Mouse (Mus musculus): ENCODE measurements around the gene Cltb.

Cltb gene

DNA sequence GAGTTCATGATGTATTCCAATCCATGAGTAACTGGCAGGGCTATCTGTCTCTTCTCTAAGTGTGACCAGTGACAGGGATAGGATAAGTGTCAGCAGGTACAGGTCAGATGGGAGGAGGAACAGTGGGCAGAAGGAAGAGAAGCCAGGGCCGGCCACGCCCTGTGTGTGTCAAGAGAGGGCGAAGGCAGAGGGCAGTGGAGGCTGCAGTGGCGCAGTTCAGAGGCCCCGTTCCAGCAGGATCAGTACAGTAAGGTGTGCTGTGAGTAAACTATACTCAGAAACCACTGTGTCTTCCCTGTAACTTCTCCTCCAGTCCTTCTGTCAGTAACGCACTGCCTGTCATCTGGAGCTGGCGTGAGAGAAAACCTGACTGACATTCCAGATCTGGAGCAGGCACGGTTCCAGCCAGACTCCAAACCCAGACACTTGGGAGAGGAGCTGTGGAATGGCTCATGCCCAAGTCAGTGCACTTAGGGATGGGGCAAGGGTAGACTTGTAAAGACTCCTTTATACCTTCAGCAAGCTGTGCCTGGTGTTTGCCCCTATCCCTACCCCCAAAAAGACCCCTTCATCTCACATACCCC lies 14.9 kb downstream of the Cltb start:
- peak in 1 of 2 experiments; percentile 28 for DNase-seq (ENCODE audit: low spot score in 2 of 2)

DNA sequence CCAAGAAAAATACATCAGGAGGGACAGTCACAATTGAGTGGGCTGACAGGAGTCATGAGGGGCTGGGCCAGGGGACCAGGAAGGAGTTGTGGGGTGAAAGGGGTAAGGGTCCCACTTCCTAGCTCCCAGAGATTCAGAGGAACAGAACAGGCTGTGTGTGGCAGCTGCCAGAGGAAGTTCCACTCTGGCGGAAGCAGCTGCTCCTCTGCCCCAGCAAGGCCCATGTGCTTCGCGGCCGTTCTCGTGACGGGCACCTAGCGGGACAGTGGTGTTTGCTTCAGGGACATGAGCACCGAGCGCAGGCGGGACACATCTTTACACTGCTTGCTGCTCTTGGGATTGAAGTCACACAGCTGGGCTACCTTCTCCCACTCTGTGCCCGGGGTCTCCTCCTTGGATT lies 17.5 kb downstream of the Cltb start:
- DNase-seq (ENCODE audit: low spot score in 2 of 2) = no peak

DNA sequence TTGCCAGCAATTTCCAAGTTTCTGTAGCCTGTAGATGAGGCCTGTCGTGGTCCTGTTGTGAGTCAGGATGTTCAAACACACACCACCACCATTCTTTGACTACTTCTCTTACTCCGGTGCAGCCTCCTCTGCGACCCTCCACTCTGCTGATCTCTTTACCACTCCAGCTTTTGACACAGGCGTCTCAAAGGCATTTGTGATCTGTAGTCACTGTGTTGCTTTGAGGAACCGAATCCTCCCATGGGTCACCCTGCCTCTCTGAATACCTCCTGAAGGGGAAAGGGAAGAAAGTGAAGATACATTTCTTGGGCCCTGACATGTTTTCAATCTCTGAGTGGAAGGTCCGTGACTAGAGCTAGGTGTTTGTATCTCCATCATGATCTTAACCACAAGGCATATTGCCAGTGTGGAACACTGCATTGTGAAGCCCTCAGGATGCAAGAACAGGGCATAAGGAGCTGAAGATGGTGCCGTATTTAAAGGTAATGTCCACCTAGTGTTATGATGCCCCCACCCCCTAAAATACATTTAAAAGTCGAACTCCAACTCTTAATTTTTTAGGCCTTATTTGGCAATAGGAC lies 19.3 kb downstream of the Cltb start:
- no peak for DNase-seq (ENCODE audit: low spot score in 2 of 2)

DNA sequence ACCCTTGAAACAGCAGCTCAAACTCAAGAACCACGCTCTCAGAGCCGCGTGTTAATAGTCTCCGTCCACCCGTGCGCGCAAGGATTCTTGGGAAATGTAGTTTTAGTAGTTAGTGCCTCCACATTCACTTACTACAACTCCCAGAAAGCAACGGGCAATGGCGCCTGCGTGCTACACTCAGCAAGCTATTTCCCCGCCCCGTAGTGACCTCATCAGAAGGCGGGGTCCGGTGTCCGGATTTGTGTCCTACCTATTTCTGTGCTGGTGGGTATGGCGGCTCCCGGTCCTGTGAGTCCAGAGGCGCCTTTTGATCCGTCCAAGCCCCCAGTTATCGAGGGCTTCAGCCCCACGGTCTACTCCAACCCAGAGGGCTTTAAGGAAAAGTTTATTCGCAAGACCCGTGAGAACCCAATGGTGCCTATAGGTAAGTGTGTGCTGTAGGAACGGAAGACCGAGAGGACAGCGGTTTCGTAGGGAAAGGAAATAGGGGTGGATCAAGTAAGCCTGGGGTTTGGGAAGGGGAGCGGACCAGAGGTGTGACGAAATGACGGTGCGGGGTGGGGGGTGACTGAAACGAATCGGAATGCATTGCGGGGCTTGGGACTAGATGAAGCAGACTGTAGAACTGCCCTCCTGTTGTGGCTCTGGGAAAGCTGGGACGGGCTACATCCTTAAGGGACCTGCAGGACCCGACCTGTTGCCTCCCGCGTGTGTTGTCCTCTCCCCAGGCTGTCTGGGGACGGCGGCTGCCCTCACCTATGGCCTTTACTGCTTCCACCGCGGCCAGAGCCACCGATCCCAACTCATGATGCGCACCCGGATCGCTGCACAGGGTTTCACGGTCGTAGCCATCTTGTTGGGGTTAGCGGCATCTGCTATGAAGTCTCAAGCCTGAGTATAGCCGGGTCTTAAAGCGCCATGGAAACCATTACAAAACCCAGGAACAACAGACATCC lies 20.9 kb downstream of the Cltb start, which contains the start of the genes Nop16 and Higd2a:
Gene Nop16 (minus strand): TSS at position 95 of the 956 bp plus-strand sequence.
Gene Higd2a (plus strand): TSS at position 212 of the 956 bp plus-strand sequence.
- DNase-seq (ENCODE audit: low spot score in 2 of 2) = peak; percentile 96 to 98

DNA sequence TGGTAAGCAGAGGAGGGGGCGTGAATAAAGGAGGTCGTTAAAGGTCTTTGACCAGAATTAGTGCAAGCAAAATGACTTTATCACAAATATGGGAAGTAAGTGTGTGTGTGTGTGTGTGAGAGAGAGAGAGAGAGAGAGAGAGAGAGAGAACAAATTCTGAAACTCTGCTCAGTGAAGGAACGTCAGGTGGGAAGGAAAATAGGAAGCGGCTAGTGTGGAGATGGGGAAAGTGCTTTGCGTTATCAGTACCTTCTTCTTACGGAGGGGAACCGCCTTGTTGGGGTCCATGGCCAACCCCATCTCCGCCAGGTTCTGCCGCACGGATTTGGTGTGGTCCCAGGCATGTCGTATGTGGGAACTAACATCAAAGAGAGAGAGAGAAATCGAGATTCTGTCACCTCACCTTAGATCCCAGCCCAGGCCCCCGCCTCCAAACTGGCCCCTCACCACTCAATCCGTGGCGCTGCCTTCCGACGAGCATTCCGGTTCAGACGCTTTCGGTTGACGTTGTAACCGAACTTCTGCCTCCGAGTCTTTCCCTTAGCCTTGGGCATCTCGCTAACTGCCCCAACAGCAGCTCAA lies 21.6 kb downstream of the Cltb start:
- DNase-seq (ENCODE audit: low spot score in 2 of 2) = no peak

DNA sequence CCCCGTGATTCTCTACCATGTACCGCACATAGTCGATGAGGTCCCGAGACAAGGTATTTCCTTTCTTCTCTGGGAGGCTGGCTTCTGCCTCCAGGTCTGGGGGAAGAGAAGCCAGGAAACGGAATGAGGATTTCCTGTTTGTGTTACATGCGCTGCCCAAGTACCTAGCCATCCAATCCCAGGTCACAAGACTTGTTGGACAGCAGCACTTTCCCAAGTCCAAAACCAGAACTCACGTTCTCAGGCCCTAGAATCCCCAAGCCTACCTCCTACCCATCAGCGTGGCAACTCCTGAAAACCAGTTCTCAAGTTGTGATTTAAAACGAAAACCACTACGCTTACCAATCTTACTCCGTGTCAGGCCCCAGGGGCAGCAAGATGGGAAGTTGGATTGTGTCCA lies 25.3 kb downstream of the Cltb start:
- no peak for DNase-seq (ENCODE audit: low spot score in 2 of 2)

DNA sequence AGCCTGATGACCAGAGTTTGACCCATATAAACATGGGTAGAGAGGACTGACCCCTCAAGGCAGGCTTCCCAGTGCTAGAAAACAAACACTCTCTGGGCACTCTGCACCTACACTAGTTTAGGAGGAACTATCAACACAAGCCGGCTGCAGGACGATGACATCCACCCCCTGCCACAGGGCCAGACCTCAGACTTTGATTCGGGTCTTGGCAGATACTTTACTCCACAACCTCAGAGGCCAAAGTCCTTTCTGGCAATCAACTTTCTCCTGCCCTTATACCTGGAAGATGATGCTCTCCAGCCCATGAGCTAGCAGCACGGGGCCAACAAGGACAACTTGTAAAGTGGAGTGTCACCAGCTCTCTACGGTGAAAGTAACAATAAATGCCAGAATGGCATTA lies 28.3 kb downstream of the Cltb start:
- no peak for DNase-seq (ENCODE audit: low spot score in 2 of 2)

DNA sequence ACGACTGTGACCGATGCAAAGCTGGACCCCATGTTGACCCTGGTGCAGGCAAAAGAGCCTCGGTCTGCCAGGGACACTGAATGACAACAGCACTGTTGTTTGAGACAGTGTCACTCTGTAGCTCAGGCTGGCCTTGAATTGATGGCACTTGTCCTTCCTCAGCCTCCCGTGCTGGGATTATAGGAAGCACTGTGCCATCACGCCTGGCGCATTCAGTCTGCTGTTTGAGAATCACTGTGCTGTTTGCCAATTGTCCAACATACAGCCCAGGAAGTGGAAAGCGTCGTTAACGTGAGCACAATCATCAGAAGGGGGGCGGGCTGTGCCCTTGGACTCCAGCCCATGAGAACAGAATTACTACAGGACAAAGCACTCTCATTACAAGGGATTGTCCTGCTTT lies 29.0 kb downstream of the Cltb start:
- DNase-seq (ENCODE audit: low spot score in 2 of 2) = no peak

DNA sequence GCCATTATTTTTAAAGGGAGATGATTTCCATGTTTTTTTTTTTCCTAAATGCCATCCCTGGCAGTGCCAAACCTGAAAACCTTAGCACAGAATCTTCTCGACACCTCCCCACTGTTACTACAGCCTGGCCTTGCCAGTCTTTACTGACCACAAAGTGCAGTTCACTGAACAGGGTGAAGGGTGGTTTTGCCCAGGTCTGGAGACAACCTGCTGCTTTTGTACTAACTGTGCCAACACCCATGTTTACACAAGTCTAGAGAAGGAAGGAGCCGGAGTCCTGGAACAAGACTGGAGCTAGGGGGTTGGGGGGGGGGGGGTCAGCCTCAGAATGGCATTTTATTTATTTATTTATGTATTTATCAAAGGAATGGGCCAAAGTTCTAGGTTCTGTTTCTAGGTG lies 29.8 kb downstream of the Cltb start:
- DNase-seq (ENCODE audit: low spot score in 2 of 2) = no peak

DNA sequence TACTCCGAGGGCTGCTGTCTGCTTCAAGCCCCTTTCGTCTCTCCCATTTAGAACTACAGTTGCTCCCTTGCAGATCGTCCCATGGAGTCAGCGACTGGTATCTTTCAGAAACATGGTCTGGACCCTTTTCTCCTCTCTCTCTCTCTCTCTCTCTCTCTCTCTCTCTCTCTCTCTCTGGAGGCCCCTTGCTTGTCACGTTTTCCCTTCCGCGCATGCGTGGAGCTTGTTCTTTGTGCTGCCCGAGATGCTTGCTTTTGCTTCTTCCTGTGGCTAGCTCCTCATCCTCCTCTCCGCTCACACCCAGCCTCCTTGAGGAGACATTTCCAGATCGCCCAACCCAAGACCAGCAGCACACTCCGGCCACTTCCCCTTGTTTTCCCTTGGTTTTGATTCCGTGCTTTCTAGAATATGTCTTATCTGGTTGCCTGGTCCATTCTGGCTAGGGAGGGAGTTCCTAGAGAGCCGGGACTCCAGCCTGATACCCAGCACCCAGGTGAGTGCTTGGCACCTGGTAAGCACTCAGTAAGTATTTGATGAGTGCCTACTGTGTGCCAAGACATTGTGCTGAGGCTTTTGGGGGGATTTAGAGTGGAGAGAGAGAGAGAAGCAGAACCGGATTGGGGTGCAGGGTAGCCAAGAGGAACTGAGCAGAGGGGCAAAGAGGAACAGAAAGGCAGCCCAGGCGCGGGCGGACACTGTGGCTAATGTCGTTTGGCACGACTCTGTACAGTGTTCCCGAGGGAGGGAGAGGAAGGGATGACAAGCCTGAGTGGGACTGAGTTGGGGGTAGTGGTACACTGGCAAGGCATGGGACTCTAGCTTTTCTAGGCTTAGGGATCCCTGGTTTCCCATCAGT lies 33.3 kb downstream of the Cltb start:
- peak; percentile 20 to 49 for DNase-seq (ENCODE audit: low spot score in 2 of 2)

DNA sequence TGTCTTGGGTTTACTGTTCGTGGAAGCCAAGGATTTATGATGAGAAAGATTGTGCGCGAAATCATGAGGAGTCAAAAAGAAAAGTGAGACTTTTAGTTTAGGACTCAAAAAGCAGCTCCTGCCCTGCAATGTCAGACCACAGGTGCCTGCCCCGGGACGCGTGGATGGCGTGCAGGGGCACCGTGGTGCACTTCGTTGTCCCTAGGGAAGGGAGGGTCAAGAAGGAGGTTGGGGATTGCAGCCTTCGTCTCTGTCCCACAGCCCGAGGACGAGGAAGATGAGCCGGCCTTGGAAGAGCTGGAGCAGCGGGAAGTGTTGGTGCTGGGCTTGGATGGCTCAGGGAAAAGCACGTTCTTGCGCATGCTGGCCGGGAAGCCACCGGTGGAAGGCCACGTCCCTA lies 35.7 kb downstream of the Cltb start:
- DNase-seq (ENCODE audit: low spot score in 2 of 2) = no peak

DNA sequence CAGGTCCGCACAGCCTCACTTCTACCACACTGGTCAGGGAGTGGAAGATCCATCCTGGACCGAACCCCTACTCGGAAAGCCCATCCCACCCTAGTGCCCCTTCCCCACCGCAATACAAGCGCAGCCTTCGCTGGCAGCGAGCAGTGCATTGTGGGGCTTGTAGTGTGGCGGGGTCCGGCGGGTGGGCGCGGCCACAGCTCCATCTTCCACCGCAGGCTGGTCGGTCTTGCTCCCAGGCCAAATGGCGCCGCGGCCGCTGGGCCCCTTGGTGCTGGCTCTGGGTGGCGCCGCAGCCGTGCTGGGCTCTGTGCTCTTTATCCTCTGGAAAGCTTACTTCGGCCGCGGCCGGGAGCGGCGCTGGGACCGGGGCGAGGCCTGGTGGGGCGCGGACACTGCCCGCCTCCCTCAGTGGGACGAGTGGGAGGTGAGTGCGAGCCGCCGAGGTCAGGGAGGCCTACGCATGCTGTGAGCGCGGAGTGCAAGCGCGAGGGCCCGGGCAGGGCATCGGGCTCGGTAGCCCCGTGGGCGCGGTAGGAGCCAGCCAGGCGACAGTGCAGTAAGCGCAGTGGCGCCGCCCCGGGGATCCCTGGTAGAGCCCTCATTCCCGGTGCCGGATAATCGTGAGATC lies 36.2 kb downstream of the Cltb start, which contains the start of gene Arl10:
Gene Arl10 (plus strand): TSS at position 162 of the 628 bp plus-strand sequence.
- DNase-seq (ENCODE audit: low spot score in 2 of 2) = peak; percentile 75 to 76

DNA sequence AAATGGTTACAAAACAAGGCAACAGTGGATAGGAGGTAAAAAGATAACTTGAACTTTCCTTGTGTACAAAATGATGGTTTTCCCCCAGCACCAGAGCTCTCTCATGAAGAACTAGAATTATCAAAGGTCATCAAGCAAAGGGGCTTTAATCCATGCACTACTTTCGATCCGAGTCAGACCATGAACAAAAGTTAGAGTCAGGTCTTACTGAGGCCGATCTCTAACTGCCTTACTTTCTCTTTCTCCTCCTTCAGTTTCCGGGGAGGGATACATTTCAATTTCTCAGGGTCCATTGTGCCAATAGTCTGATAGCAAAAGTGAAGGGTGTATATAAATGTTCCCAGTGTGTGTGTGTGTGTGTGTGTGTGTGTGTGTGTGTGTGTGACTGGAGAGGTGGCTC lies 38.5 kb downstream of the Cltb start:
- no peak for DNase-seq (ENCODE audit: low spot score in 2 of 2)

DNA sequence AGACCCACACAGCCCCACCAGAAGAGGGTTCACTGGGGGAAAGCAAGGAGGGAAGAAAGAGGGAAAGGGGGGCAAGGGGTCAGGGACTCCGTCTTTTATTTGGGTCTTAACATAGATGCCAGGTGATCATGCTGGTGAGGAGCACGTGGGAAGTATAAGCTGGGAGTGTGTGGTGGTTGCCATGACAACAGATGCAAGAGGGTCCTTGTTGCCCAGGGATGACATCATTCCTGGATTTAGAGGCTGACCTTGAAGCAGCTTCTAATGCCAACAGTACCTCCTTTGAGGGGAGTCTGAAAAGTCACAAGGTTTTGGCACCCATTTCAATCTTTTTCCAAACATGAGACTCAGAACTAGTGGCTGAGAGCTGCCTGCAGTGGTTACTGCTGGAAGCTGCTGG lies 39.5 kb downstream of the Cltb start:
- no peak for DNase-seq (ENCODE audit: low spot score in 2 of 2)

DNA sequence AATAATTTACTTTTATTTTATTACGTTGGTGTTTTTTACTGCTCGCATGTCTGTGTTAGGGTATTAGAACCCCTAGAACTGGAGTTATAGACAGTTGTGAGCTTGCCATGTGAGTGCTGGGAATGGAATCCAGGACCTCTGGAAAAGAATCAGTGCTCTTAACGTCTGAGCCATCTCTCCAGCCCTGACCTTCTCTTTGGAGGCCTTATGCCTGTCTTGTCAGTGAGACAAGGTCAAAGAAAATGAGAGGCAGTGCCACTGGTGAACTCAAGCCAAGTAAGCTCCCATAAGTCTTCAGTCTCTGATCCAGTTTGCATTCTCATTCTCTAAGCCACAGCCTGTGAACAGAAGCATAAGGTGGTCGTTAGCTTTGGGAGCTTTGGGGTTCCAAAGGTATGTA lies 40.4 kb downstream of the Cltb start:
- no peak for DNase-seq (ENCODE audit: low spot score in 2 of 2)

DNA sequence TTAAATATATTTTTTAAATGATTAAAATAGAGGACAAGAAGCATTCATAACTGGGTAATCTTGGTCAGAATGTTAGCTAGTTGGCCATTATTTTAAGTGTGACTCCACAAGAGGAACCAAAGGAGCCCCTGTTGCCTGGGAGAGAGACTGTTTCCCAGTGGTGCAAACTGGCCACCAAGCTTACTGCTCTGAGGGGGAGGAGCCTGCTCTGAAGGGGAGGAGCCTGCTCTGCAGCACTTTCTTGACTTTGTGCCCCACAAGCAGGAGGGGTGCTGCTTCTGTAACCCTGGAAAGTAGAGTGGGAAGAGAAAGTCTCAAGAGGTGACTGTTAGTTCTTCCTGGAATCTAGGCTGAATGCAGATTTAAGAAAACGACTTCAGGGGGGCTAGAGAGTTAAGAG lies 41.9 kb downstream of the Cltb start:
- DNase-seq (ENCODE audit: low spot score in 2 of 2) = no peak

DNA sequence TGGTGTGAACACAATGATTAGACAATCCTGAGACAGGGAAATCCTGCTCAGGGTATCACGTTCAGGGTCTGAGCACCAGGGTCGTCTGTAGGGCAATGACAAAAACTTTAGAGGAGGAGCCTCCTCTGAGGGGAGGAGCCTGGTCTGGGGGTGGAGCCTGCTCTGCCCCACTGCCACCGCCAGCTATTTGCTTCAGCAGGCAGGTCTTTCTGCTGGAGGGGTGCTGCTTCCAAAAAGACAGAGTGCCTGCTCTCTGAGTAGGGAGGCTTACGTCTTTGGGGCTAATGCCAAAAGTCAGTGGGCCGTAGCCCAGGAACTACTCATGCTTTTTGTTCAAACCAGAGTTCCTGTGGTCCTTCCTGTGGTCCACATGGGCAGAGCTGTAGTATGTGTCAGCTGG lies 42.8 kb downstream of the Cltb start:
- no peak for DNase-seq (ENCODE audit: low spot score in 2 of 2)

DNA sequence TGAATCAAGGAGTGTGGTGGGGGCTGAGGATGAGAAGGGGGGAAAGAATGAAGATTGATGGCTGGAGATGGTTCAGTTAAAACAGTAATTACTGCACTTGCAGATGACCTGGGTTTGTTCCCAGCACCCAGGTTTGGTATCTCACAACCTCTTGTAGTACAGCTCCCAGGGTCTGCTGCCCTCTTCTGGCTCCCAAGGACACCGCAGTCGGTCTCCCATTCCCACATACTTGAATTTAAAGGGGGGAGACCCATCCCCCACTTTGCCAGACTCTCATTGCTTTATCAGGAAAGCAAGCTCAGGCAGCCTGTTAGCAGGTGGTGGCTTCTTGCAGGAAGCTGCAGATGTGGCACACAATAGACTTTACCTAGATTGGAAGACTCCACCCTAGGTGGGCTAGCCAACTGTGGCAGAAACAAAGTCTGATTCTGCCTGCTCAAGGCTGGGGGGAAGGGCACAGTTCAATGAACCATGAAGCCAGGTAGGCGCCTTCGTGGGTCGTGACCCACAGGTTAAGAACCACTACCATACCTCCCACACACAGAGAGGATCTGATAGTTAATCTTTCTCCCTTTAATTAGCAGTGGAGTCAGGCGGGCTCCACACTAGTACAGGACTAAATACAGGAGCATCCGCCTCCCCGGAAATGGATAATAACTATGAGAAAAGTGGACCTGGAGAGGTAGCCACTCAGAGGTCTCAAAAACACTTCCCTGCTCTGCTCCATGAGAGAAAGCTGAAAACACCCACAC lies 45.4 kb downstream of the Cltb start:
- peak; percentile 58 to 62 for DNase-seq (ENCODE audit: low spot score in 2 of 2)

DNA sequence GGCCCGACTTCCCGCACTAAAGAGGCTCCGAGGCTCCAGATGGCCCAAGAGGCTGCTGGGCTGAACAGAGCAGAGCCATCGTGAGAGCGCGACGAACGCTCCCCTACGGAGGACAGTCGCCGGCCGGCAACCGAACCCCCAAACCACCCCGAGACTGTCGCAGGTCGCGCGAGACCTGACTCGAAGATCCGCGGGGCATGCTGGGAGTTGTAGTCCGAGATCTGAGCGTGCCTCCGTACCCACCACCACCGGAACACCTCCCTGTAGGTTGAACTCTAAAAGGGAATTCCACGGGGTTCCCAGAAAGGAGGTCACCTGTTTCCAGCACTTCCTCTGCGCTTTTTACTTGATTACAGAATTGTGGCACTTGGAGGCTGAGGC lies 46.0 kb downstream of the Cltb start, which contains the start of gene 4833439L19Rik:
Gene 4833439L19Rik (minus strand): TSS at position 235 of the 381 bp plus-strand sequence.
- peak; percentile 89 to 93 for DNase-seq (ENCODE audit: low spot score in 2 of 2)
